Mouse (Mus musculus): ENCODE data around the gene Dse. TPM values are rescaled to one million over a fixed set of nuclear protein-coding genes. Genes with fewer than 3 reads are reported as not detected.
A peak's percentile ranks its signal among the peaks of the same experiment; 100 is the strongest.

Gene Dse
- polyA plus RNA-seq, 1 experiment from 2014 or later: 44.5 TPM

GRCm38 (mm10) chr10:34155796-34156554 lies 51.5 kb downstream of the Dse start:
- H3K27ac ChIP-seq: no peak overlapping the region
- WGBS: 72% methylated on average over 12 of the region's 12 CpGs
- H3K27me3 ChIP-seq: no peaks in the 10 kb centered on the region
- H3K9me3 ChIP-seq: no peaks in the 10 kb centered on the region
- no peak overlapping the region for H3K4me3 ChIP-seq
- H3K9ac ChIP-seq: no peak overlapping the region
- ATAC-seq (ENCODE audit: low FRiP score, low read depth): no peak
- H3K36me3 ChIP-seq: peaks cover 40% of the 10 kb centered on the region
- no peak overlapping the region for H3K4me2 ChIP-seq (replicated peaks)
- H3K4me1 ChIP-seq: 0 out of 2 replicates have a peak, but pooled peaks cover 4% of the 10 kb centered on the region

- H3K9ac ChIP-seq: no peak overlapping the region
- H3K4me3 ChIP-seq: no peak overlapping the region
- H3K4me2 ChIP-seq (replicated peaks): no peak overlapping the region
- no peaks in the 10 kb centered on the region for H3K27me3 ChIP-seq
- H3K36me3 ChIP-seq: peaks cover 24% of the 10 kb centered on the region
- WGBS: 71% methylated on average over 3 of the region's 3 CpGs
- ATAC-seq (ENCODE audit: low FRiP score, low read depth): no peak
- no peak overlapping the region for H3K27ac ChIP-seq
- H3K4me1 ChIP-seq: 0 out of 2 replicates have a peak, but pooled peaks cover 4% of the 10 kb centered on the region
- no peaks in the 10 kb centered on the region for H3K9me3 ChIP-seq
Observed at GRCm38 (mm10) chr10:34151827-34152226, 55.7 kb downstream of the Dse start.

GRCm38 (mm10) chr10:34150454-34150853 lies 57.1 kb downstream of the Dse start:
- Histone ChIP-seq H3K9me3 (no peaks in the 10 kb centered on the region), H3K4me3 (no peak overlapping the region), H3K27me3 (no peaks in the 10 kb centered on the region), H3K36me3 (peaks cover 24% of the 10 kb centered on the region), H3K4me1 (no peaks in the 10 kb centered on the region), H3K27ac (peak overlapping the region; percentile 56), H3K4me2 (replicated peaks) (no peak overlapping the region), H3K9ac (no peak overlapping the region)
- no peak for ATAC-seq (ENCODE audit: low FRiP score, low read depth)
- WGBS: 47% methylated on average over 6 of the region's 6 CpGs

GRCm38 (mm10) chr10:34149772-34150171 lies 57.7 kb downstream of the Dse start:
- 41% methylated on average over 3 of the region's 3 CpGs for WGBS
- Histone ChIP-seq H3K27ac (no peak overlapping the region), H3K36me3 (peaks cover 24% of the 10 kb centered on the region), H3K4me1 (no peaks in the 10 kb centered on the region), H3K9ac (no peak overlapping the region), H3K4me3 (no peak overlapping the region), H3K4me2 (replicated peaks) (no peak overlapping the region), H3K27me3 (no peaks in the 10 kb centered on the region), H3K9me3 (no peaks in the 10 kb centered on the region)
- peak; percentile 51; the same call in 1 of the 2 replicates for ATAC-seq (ENCODE audit: low FRiP score, low read depth)

- Histone ChIP-seq H3K4me2 (replicated peaks) (no peak overlapping the region), H3K9ac (no peak overlapping the region), H3K4me3 (no peak overlapping the region), H3K36me3 (no peaks in the 10 kb centered on the region), H3K27me3 (no peaks in the 10 kb centered on the region), H3K4me1 (no peaks in the 10 kb centered on the region), H3K9me3 (peaks cover 3% of the 10 kb centered on the region; the same call in 1 of the 2 replicates), H3K27ac (no peak overlapping the region)
- ATAC-seq (ENCODE audit: low FRiP score, low read depth): no peak
- WGBS: 90% methylated on average over 2 of the region's 2 CpGs
Observed at GRCm38 (mm10) chr10:34141693-34142092, 65.8 kb downstream of the Dse start.

GRCm38 (mm10) chr10:34139768-34140167 lies 67.7 kb downstream of the Dse start:
- peaks cover 3% of the 10 kb centered on the region; the same call in 1 of the 2 replicates for H3K9me3 ChIP-seq
- H3K4me3 ChIP-seq: no peak overlapping the region
- 64% methylated on average over 4 of the region's 4 CpGs for WGBS
- no peaks in the 10 kb centered on the region for H3K36me3 ChIP-seq
- ATAC-seq (ENCODE audit: low FRiP score, low read depth): no peak
- no peaks in the 10 kb centered on the region for H3K27me3 ChIP-seq
- H3K27ac ChIP-seq: no peak overlapping the region
- H3K4me2 ChIP-seq (replicated peaks): no peak overlapping the region
- H3K9ac ChIP-seq: no peak overlapping the region
- H3K4me1 ChIP-seq: no peaks in the 10 kb centered on the region

GRCm38 (mm10) chr10:34138027-34138426 lies 69.5 kb downstream of the Dse start:
- Histone ChIP-seq H3K4me2 (replicated peaks) (no peak overlapping the region), H3K4me1 (no peaks in the 10 kb centered on the region), H3K4me3 (no peak overlapping the region), H3K27ac (no peak overlapping the region), H3K9me3 (0 out of 2 replicates have a peak, but pooled peaks cover 3% of the 10 kb centered on the region), H3K36me3 (no peaks in the 10 kb centered on the region), H3K9ac (no peak overlapping the region), H3K27me3 (no peaks in the 10 kb centered on the region)
- ATAC-seq (ENCODE audit: low FRiP score, low read depth): no peak
- 68% methylated on average over 6 of the region's 6 CpGs for WGBS

GRCm38 (mm10) chr10:34136432-34136831 lies 71.1 kb downstream of the Dse start:
- no peak overlapping the region for H3K4me3 ChIP-seq
- H3K4me2 ChIP-seq (replicated peaks): no peak overlapping the region
- no peaks in the 10 kb centered on the region for H3K9me3 ChIP-seq
- H3K9ac ChIP-seq: no peak overlapping the region
- no peaks in the 10 kb centered on the region for H3K27me3 ChIP-seq
- H3K36me3 ChIP-seq: no peaks in the 10 kb centered on the region
- 25% methylated on average over 6 of the region's 6 CpGs for WGBS
- no peak for ATAC-seq (ENCODE audit: low FRiP score, low read depth)
- H3K27ac ChIP-seq: no peak overlapping the region
- no peaks in the 10 kb centered on the region for H3K4me1 ChIP-seq

- H3K27me3 ChIP-seq: no peaks in the 10 kb centered on the region
- ATAC-seq (ENCODE audit: low FRiP score, low read depth): no peak
- no peaks in the 10 kb centered on the region for H3K36me3 ChIP-seq
- H3K27ac ChIP-seq: no peak overlapping the region
- no peak overlapping the region for H3K9ac ChIP-seq
- H3K9me3 ChIP-seq: no peaks in the 10 kb centered on the region
- no peak overlapping the region for H3K4me3 ChIP-seq
- 0 out of 2 replicates have a peak, but pooled peaks cover 2% of the 10 kb centered on the region for H3K4me1 ChIP-seq
- WGBS: 74% methylated on average over 2 of the region's 2 CpGs
- H3K4me2 ChIP-seq (replicated peaks): no peak overlapping the region
Observed at GRCm38 (mm10) chr10:34131356-34131755, 76.2 kb downstream of the Dse start.

- H3K36me3 ChIP-seq: no peaks in the 10 kb centered on the region
- no peak overlapping the region for H3K9ac ChIP-seq
- ATAC-seq (ENCODE audit: low FRiP score, low read depth): no peak
- no peaks in the 10 kb centered on the region for H3K27me3 ChIP-seq
- no peak overlapping the region for H3K27ac ChIP-seq
- H3K4me1 ChIP-seq: 0 out of 2 replicates have a peak, but pooled peaks cover 2% of the 10 kb centered on the region
- no peaks in the 10 kb centered on the region for H3K9me3 ChIP-seq
- no peak overlapping the region for H3K4me2 ChIP-seq (replicated peaks)
- WGBS: 73% methylated on average over 6 of the region's 6 CpGs
- H3K4me3 ChIP-seq: no peak overlapping the region
Observed at GRCm38 (mm10) chr10:34128391-34128790, 79.1 kb downstream of the Dse start.

- no peaks in the 10 kb centered on the region for H3K9me3 ChIP-seq
- no peak within 1 kb of the TSS for H3K27ac ChIP-seq
- 14% methylated on average over 44 of the region's 44 CpGs for WGBS
Observed at GRCm38 (mm10) chr10:34127392-34128378, 79.8 kb downstream of the Dse start, which contains the start of gene Calhm6. TSS of gene Calhm6 (minus strand) at chr10:34127984.

GRCm38 (mm10) chr10:34118421-34118820 lies 89.1 kb downstream of the Dse start:
- Histone ChIP-seq H3K4me2 (replicated peaks) (no peak overlapping the region), H3K9me3 (no peaks in the 10 kb centered on the region), H3K27me3 (no peaks in the 10 kb centered on the region), H3K4me3 (no peak overlapping the region), H3K27ac (no peak overlapping the region), H3K36me3 (no peaks in the 10 kb centered on the region), H3K9ac (no peak overlapping the region), H3K4me1 (no peaks in the 10 kb centered on the region)
- ATAC-seq (ENCODE audit: low FRiP score, low read depth): no peak
- 90% methylated on average over 2 of the region's 2 CpGs for WGBS

More at GRCm38 (mm10) chr10:34127392-34128378, 79.8 kb downstream of the Dse start, which contains the start of gene Calhm6:
- peak within 1 kb of the TSS; percentile 67 for H3K9ac ChIP-seq
- 0 out of 2 replicates have a peak, but pooled peaks cover 2% of the 10 kb centered on the region for H3K4me1 ChIP-seq
- no peaks in the 10 kb centered on the region for H3K36me3 ChIP-seq
- peak; percentile 80 for ATAC-seq (ENCODE audit: low FRiP score, low read depth)
- peak within 1 kb of the TSS; percentile 84 for H3K4me2 ChIP-seq (replicated peaks)
- peak within 1 kb of the TSS; percentile 57 for H3K4me3 ChIP-seq
- H3K27me3 ChIP-seq: no peaks in the 10 kb centered on the region

Data from limb, embryonic 13.5 days (tissue).